Mouse (Mus musculus): Measurements from ENCODE around the gene Tmem9.

GRCm38 (mm10) chr1:136061041-136061789 is 53.3 kb downstream of the Tmem9 start:
- TF ChIP-seq CTCF (IDR thresholded peaks at IDR 0.05; ENCODE audit: low read depth) (no peak), EP300 (IDR thresholded peaks at IDR 0.05; ENCODE audit: low read depth) (no peak)
